Mouse (Mus musculus) cortical plate, adult 2 months (tissue): Measurements from ENCODE around the gene Nav1. TPM values are rescaled to one million over a fixed set of nuclear protein-coding genes. Genes with fewer than 3 reads are reported as not detected.
"Not testable (repeated sequence)": the region's sequence is repeated elsewhere in the genome, so short reads cannot be mapped to it uniquely, and the experiment has no call there.

Experiments
- H3K27ac ChIP-seq: fragments of 200-500 bp; 2 replicates; pipeline ENCODE4 v1.5.1; 2012; ENCODE audit warnings: low read length, control low read depth, inconsistent platforms; ENCODE audit not compliant: insufficient read depth
- H3K4me1 ChIP-seq: fragments of 200-500 bp; 2 replicates; pipeline ENCODE4 v1.6.1; 2011; ENCODE audit warnings: low read length; ENCODE audit not compliant: control insufficient read depth, insufficient read depth
- H3K4me3 ChIP-seq: fragments of 200-500 bp; 2 replicates; pipeline ENCODE4 v1.5.1; 2011; ENCODE audit warnings: mild to moderate bottlenecking, low read length, control low read depth; ENCODE audit not compliant: insufficient read depth
- CTCF ChIP-seq: fragments of 200-500 bp; IDR thresholded peaks from 2 replicates; pipeline ENCODE4 v1.5.1; 2011; ENCODE audit warnings: mild to moderate bottlenecking, control low read depth, low read length; ENCODE audit not compliant: insufficient read depth; ENCODE audit errors: extremely low read depth
- POLR2A ChIP-seq: fragments of 200-500 bp; IDR thresholded peaks from 2 replicates; pipeline ENCODE4 v1.6.1; 2011; ENCODE audit warnings: mild to moderate bottlenecking, low read length, control low read depth; ENCODE audit not compliant: insufficient read depth; ENCODE audit errors: extremely low read depth
- polyA plus RNA-seq: library from polyadenylated mRNA; depleted of rRNA; stranded (reverse); fragments of >200 nt; gene quantifications from 2 replicates; pipeline ENCODE4 v1.2.3, GENCODE M21; 2012

Nav1 gene
- polyA plus RNA-seq, 1 experiment = 35.8 TPM

- no peak for TF ChIP-seq CTCF
- H3K4me3 ChIP-seq = no peak overlapping the region
Observed at GRCm38 (mm10) chr1:135490931-135491666, 116.0 kb downstream of the Nav1 start.

GRCm38 (mm10) chr1:135488879-135489278 is 118.2 kb downstream of the Nav1 start:
- Histone ChIP-seq H3K4me3 (no peak overlapping the region), H3K27ac (no peak overlapping the region), H3K4me1 (peaks cover 2% of the 10 kb centered on the region; the same call in 1 of the 2 replicates)
- TF ChIP-seq POLR2A (no peak), CTCF (no peak)

More at GRCm38 (mm10) chr1:135490931-135491666, 116.0 kb downstream of the Nav1 start:
- Histone ChIP-seq H3K27ac (no peak overlapping the region), H3K4me1 (peaks cover 3% of the 10 kb centered on the region; the same call in 1 of the 2 replicates)

GRCm38 (mm10) chr1:135485179-135485578 is 121.9 kb downstream of the Nav1 start:
- TF ChIP-seq CTCF (no peak), POLR2A (no peak)
- H3K4me1 ChIP-seq = no peaks in the 10 kb centered on the region
- no peak overlapping the region for H3K27ac ChIP-seq
- no peak overlapping the region for H3K4me3 ChIP-seq

GRCm38 (mm10) chr1:135484503-135485051 is 122.5 kb downstream of the Nav1 start:
- H3K4me1 ChIP-seq, H3K27ac ChIP-seq, H3K4me3 ChIP-seq: not testable (repeated sequence)

- Histone ChIP-seq H3K27ac (no peak overlapping the region), H3K4me3 (no peak overlapping the region), H3K4me1 (peaks cover 2% of the 10 kb centered on the region; the same call in 1 of the 2 replicates)
- no peak for TF ChIP-seq CTCF
- TF ChIP-seq POLR2A = no peak
Observed at GRCm38 (mm10) chr1:135483971-135484370, 123.1 kb downstream of the Nav1 start.

- Histone ChIP-seq H3K4me1 (peaks cover 3% of the 10 kb centered on the region), H3K4me3 (no peak overlapping the region), H3K27ac (no peak overlapping the region)
- TF ChIP-seq CTCF (no peak), POLR2A (no peak)
Observed at GRCm38 (mm10) chr1:135482666-135483065, 124.4 kb downstream of the Nav1 start.

GRCm38 (mm10) chr1:135481656-135482055 is 125.4 kb downstream of the Nav1 start:
- Histone ChIP-seq H3K4me1 (peaks cover 3% of the 10 kb centered on the region), H3K4me3 (no peak overlapping the region), H3K27ac (no peak overlapping the region)
- TF ChIP-seq CTCF = no peak
- no peak for TF ChIP-seq POLR2A

GRCm38 (mm10) chr1:135480815-135481214 is 126.3 kb downstream of the Nav1 start:
- TF ChIP-seq POLR2A = no peak
- TF ChIP-seq CTCF = no peak
- no peak overlapping the region for H3K27ac ChIP-seq
- H3K4me3 ChIP-seq = no peak overlapping the region
- peaks cover 6% of the 10 kb centered on the region for H3K4me1 ChIP-seq

- Histone ChIP-seq H3K4me1 (peaks cover 6% of the 10 kb centered on the region), H3K27ac (no peak overlapping the region), H3K4me3 (no peak overlapping the region)
- TF ChIP-seq POLR2A (no peak), CTCF (no peak)
Observed at GRCm38 (mm10) chr1:135475571-135475895, 131.6 kb downstream of the Nav1 start.

GRCm38 (mm10) chr1:135474861-135475570 is 132.1 kb downstream of the Nav1 start:
- Histone ChIP-seq H3K4me1 (peaks cover 6% of the 10 kb centered on the region), H3K27ac (no peak overlapping the region), H3K4me3 (no peak overlapping the region)
- TF ChIP-seq CTCF (no peak), POLR2A (no peak)
